ENCODE assay signal across 10 mouse cellular contexts in genomic region chr14:34378560-34379331, GRCm38 (mm10). TPM values are rescaled to one million over a fixed set of nuclear protein-coding genes. Genes with fewer than 3 reads are reported as not detected.
DNase-seq lines count a peak whose midpoint lies in the region; ATAC-seq and TF ChIP-seq lines count a peak whose summit lies in the region.
"Had no signal": no experiment of that assay in that cellular context is flagged by ENCODE, and none has a peak within 500 bp of the region (broad histone marks: within the 10 kb centered on the region; RNA-seq: fewer than 3 reads in every experiment).

No protein-coding gene starts in this region.

- WGBS in forebrain, postnatal 0 days, result 40% methylated on average over 11 of the region's 11 CpGs

- no peak overlapping the region for H3K4me2 ChIP-seq in forebrain, postnatal 0 days (ENCODE audit: low read depth)
- H3K4me2 ChIP-seq: neural tube, embryonic 12.5 days had no signal

- H3K4me3 ChIP-seq in forebrain, postnatal 0 days (ENCODE audit: low read depth, low read length), result no peak overlapping the region
- H3K4me3 ChIP-seq: neural tube, embryonic 12.5 days had no signal

- no peaks in the 10 kb centered on the region for H3K9me3 ChIP-seq in forebrain, postnatal 0 days (ENCODE audit: low read length)
- H3K9me3 ChIP-seq: neural tube, embryonic 12.5 days had no signal

- peak; percentile 89 for DNase-seq in 3T3-L1 (ENCODE audit: low read depth, low spot score)
- peak; percentile 65 for DNase-seq in adrenal gland, adult 8-10 months
- DNase-seq in forebrain, postnatal 0 days, result no peak
- peak; percentile 22 for DNase-seq in hindlimb bud, embryonic 11.5 days (ENCODE audit: extremely low spot score, low read depth, low spot score)
- DNase-seq in mesoderm, embryonic 11.5 days (ENCODE audit: low read depth, low spot score), result peak; percentile 72
- no peak for DNase-seq in spleen, adult 18-20 months
- no peak for DNase-seq in cerebellum, adult 9-10 months
- no peak for DNase-seq in frontal cortex, postnatal 14 days (ENCODE audit: low spot score in 2 of 2)

- peak; percentile 77 for ATAC-seq in forebrain, postnatal 0 days

- no peak overlapping the region for H3K9ac ChIP-seq in forebrain, postnatal 0 days
- H3K9ac ChIP-seq: neural tube, embryonic 12.5 days had no signal

- 0 out of 2 replicates have a peak overlapping the region, but pooled peaks have one; percentile 40 for H3K27ac ChIP-seq in forebrain, postnatal 0 days (ENCODE audit: low read depth, low read length)
- H3K27ac ChIP-seq: neural tube, embryonic 12.5 days had no signal

- no peaks in the 10 kb centered on the region for H3K4me1 ChIP-seq in forebrain, postnatal 0 days (ENCODE audit: insufficient read depth)

- no peaks in the 10 kb centered on the region for H3K27me3 ChIP-seq in forebrain, postnatal 0 days (ENCODE audit: insufficient read depth, low read length)
- H3K27me3 ChIP-seq: neural tube, embryonic 12.5 days had no signal

- TF ChIP-seq CTCF in forebrain, postnatal 0 days (IDR thresholded peaks at IDR 0.05; ENCODE audit: low read depth), result no peak

- H3K36me3 ChIP-seq in forebrain, postnatal 0 days (ENCODE audit: insufficient read depth), result no peaks in the 10 kb centered on the region
- H3K36me3 ChIP-seq: neural tube, embryonic 12.5 days had no signal

RNA-seq across cellular contexts. Expression of gene Mmrn2, which starts 3.5 kb away (rescaled TPM):
- 10 to 100 TPM; 27.7 to 45.8 (median 39.9) TPM for total RNA-seq in adrenal gland, adult 8-10 months (2022)
- 3.8 and 4.7 TPM in 2 replicates for total RNA-seq in forebrain, postnatal 0 days (2014; rRNA removed)
- 2.4 and 2.7 TPM in 2 replicates for polyA plus RNA-seq in forebrain, postnatal 0 days (2015; fragmentation: Nextera tagmentation; extraction: Ambion mirVana)

RNA-seq across cellular contexts. Expression of gene Sncg, which starts 4.2 kb away (rescaled TPM):
- total RNA-seq in adrenal gland, adult 8-10 months (2022), result 100 to 1,000 TPM in 1 of 4 experiments, 10 to 100 TPM in 3; 19.1 to 206 (median 82.2) TPM
- total RNA-seq in forebrain, postnatal 0 days (2014; rRNA removed), result 1.0 and 2.1 TPM in 2 replicates
- polyA plus RNA-seq in forebrain, postnatal 0 days (2015; fragmentation: Nextera tagmentation; extraction: Ambion mirVana), result 2.5 and 3.9 TPM in 2 replicates

RNA-seq across cellular contexts. Expression of gene Fam25c, which starts 23.5 kb away (rescaled TPM):
- not detected for total RNA-seq in adrenal gland, adult 8-10 months (2022)
- not detected in 2 replicates for total RNA-seq in forebrain, postnatal 0 days (2014; rRNA removed)
- polyA plus RNA-seq in forebrain, postnatal 0 days (2015; fragmentation: Nextera tagmentation; extraction: Ambion mirVana), result not detected in 2 replicates
- total RNA-seq: adrenal gland, adult 18-20 months had no signal
- polyA plus RNA-seq: neural tube, embryonic 12.5 days had no signal

Comparison
In these comparisons a context has a peak if more than half of its experiments do, and no peak if none do; other contexts are left out.
1. DNase-seq: peak in 3T3-L1 (single experiment), adrenal gland, adult 8-10 months (single experiment), hindlimb bud, embryonic 11.5 days (single experiment) and mesoderm, embryonic 11.5 days (single experiment); none in forebrain, postnatal 0 days (single experiment), spleen, adult 18-20 months (0 of 2), cerebellum, adult 9-10 months (single experiment) and frontal cortex, postnatal 14 days (0 of 2).